Mouse (Mus musculus): ENCODE results near the gene Mipep. TPM values are rescaled to one million over a fixed set of nuclear protein-coding genes. Genes with fewer than 3 reads are reported as not detected.
A peak's percentile ranks its signal among the peaks of the same experiment; 100 is the strongest.

Gene Mipep
- total RNA-seq, 2 experiments from 2014 or later = 37.9 to 43.6 TPM

GRCm38 (mm10) chr14:60802026-60802425 is 17.7 kb downstream of the Mipep start:
- DNase-seq = no peak

DNA sequence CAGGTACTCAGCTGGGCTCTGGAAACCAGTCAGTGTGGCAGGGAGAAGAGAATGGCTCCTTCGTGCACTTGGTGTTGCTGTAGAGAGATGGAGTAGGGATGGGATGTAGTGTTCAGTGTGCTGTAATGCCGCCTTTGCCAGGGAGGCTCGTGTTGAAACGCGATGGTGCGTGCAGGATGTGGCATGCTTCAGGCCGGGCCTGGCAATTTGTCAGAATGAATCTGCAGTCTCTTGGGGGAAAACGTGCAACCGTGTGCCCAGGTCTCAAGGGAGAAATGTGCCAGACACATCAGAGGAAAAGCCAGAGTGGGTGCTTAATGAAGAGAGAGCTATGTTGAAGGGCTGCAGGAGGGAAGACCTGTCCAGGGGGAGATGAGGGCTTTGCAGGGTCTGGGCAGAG is 20.6 kb downstream of the Mipep start:
- DNase-seq = no peak

DNA sequence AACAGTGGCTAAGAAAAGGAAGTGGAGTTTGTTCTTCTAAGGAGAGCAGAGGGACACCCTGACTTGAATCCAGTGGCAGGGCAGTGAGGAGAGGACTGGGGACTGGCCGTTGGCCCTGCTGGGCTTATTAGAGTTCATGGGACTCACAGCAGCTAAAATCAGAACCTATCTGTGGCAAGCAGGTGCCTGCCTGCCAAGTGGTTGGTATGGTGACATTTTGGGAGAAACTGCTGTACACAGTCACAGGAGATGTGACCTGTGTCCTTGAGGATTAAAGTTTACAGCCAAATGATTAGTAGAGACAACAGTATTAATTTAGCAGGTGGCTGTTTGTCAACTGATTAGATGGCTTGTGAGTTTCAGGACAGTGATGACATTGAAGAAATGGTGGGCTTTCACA is 21.5 kb downstream of the Mipep start:
- peak in 1 of 2 experiments; percentile 24 for DNase-seq

DNA sequence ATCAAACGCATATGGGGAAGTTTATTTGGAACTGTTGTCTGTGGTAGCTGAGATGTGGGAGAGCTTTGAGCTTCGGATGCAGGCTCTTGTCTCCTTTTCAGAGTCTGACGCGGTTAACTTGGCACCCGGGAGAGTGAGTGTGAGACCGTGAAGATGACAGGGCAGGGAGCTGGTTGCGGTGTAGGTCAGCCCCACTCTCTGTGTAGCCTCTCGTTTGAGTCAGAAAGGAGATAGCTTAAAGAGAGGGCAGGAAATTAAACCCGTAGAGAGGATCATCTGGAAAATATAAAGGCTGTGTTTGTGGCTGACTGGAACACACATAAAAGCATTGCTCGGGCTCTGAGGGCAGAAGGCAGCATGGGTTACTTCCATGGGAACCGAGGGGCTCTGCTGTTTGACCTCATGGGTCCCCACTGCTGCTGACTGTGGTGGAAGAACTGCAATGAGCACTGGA is 22.5 kb downstream of the Mipep start:
- no peak for DNase-seq

GRCm38 (mm10) chr14:60809881-60810280 is 25.5 kb downstream of the Mipep start:
- no peak for DNase-seq

- DNase-seq = no peak
These were observed 27.2 kb downstream of the Mipep start for GRCm38 (mm10) chr14:60811547-60811946.

GRCm38 (mm10) chr14:60815098-60815497 is 30.7 kb downstream of the Mipep start:
- no peak for DNase-seq

GRCm38 (mm10) chr14:60818045-60818444 is 33.7 kb downstream of the Mipep start:
- peak; percentile 51 to 57 for DNase-seq

- no peak for DNase-seq
These were observed 45.7 kb downstream of the Mipep start for GRCm38 (mm10) chr14:60830096-60830495.

- DNase-seq = peak; percentile 16 to 29
These were observed 52.3 kb downstream of the Mipep start for GRCm38 (mm10) chr14:60836709-60837108.

DNA sequence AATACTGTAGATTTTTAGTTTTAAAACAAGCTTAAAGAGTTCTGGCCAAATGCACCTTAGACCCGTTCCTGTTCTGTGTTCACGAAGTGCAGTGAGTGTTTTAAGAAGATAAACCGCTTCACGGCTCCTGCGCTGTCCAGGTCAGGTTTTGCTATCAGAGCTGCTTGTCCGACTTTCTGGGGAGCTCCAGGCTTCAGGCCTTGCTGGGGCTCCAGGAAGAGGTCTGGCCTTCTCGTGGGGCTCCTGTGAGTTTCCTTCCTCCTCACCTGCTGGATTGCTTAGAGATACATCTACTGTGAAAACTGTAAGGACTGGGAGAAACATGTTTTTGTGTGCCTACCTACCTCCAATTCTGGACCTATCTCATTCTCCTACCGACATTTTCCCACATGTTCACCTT is 55.3 kb downstream of the Mipep start:
- DNase-seq = peak in 1 of 2 experiments; percentile 15

DNA sequence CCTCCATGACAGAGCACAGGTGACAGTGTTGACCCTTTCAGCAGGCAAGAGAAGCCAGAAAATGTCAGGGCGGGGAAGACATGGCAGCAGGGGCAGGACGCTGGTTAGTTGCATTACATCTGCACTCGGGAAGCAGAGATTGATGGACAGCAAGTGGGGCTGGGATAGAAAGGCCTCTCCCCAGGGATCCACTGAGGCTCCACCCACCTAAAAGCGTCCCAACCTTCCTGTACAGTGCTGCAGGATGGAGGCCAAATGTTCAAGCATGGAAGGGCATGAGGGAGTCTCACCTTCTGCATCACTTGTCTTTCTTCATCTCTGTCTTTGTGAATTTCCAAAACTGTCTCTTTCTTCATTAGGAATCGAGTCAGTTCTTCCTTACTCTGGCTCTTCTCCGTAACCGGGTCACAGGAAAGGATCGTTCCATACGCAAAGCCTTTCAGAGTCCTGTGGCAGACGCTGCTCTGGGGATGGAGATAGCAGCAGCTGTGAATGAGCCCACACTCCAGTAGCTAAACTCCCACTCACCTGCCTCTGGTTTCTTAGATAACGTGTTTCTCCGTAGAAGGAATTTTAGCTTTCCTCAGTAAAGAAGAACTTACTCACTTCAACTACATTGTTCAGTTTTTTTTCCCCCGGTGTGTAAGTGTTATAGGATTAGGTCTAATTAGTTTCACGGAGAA is 57.7 kb downstream of the Mipep start:
- DNase-seq = no peak

- no peak for DNase-seq
These were observed 59.2 kb downstream of the Mipep start for GRCm38 (mm10) chr14:60843596-60843995.

DNA sequence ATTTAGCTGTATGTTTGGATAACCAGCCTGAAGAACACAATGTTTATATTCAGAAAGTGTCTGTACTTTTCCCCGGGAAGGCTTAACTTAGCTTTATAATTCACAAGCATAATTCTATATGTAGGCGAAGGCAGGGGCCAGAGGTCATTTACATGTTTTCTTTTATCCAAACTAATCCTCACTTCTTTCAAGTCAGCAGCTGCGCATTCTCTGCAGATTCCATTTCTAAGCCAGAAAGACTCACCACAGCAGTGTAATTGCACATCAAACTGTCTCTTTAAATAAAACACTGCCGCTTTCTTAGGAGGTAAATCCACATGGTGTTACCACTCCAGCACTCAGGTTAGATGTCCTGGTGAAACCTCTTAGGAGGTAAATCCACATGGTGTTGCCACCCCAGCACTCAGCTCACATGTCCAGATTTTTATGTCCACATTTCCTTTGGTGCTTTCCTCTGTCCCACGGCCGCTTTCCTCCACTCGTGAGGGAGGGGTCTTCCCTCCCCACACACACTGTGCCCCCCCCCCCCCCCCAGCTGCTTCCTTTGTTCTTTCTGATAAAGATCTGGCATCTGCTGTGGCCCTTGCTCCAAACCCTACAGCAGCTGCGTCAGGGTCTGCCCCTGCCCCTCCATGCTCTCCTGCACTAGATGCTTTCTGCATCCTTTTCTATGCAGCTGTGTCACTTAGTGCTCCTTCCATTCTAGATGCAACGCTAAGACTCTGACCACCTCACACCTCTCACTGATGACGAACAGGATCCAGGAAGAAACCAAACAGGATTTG is 61.1 kb downstream of the Mipep start:
- no peak for DNase-seq

DNA sequence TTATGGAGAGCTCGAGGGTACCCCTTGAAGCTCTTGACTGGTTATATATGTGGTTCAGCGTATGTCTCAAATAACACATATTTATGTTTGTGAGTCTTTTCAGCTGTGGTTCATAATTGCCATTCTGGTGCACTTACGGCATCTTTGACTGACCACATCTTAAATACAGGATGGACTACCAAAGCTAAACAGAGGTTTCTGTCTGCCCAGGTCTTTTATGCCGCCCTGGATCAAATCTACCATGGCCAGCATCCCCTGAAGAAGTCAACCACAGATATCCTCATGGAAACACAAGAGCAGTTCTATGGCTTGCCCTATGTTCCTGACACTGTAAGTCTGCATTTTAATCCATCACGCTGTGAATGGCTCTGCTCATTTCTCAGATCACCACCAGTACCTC is 61.8 kb downstream of the Mipep start:
- no peak for DNase-seq

DNA sequence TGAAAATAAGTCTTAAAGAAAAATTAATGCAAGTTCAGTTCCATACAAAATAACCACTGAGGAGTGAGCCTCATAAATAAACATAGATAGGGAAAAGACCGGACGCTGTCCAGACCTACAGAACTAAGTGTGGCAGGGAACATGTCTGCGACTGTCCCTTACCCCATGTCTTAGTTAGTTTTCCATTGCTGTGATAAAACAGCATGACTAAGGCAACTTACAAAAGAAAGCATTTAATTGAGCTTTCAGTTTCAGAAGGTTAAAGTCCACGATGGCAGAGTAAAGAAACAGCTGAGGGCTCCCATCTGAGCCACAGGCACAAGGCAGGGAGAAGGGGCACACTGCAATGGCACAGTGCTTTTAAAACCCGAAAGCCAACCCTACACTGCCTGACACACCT is 63.8 kb downstream of the Mipep start:
- no peak for DNase-seq

GRCm38 (mm10) chr14:60850101-60850500 is 65.7 kb downstream of the Mipep start:
- peak; percentile 7 to 18 for DNase-seq

DNA sequence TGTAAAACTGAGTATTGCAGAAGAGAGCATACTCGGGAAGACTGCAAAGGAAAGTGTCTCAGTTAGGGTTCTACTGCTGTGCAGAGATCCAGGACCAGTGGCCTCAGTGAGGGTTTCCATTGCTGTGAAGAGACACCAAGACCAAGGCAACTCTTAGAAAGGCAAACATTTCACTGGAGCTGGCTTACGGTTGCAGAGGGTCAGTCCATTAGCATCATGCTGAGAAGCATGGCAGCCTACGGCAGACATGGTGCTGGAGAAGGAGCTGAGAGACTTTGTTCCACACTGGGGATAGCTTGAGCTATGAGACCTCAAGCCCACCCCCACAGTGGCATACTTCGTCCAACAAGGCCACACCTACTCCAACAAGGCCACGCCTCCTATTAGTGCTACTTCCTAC is 67.3 kb downstream of the Mipep start:
- no peak for DNase-seq

DNA sequence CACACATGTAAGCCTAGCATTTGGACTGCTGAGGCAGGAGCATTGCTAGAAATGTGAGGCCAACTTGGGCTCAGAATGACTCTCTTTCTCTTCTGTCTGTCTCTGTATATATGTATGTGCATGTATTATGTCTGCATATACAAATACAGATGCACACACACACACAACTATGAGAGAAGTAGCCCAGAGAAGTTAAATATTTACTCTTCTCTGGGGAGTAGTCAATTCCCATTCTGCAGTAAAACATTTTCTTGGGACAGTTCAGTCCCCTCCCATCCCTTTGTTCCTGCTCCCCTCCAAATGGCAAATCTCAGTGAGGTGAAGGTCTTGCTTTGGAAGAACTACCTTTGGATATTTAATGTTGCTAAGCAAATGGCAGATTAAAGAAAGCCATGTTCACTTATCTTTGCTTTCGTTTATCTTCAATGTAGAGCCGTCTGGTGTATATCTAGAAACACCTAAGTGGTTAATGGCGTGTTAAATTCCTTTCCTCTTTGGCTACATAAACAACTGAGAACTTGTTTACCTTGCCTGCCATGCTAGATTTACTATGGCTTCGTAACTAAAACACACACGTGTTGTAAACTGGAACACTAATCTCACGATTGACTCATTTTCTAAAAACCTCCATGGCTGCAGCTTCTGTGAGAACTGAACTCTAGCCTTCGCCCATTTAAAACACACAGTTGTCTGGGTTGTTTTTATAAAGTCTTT is 72.0 kb downstream of the Mipep start:
- DNase-seq = no peak

- no peak for DNase-seq
These were observed 72.5 kb downstream of the Mipep start for GRCm38 (mm10) chr14:60856913-60857300.

- DNase-seq = no peak
These were observed 79.0 kb downstream of the Mipep start for GRCm38 (mm10) chr14:60863396-60863795.

DNA sequence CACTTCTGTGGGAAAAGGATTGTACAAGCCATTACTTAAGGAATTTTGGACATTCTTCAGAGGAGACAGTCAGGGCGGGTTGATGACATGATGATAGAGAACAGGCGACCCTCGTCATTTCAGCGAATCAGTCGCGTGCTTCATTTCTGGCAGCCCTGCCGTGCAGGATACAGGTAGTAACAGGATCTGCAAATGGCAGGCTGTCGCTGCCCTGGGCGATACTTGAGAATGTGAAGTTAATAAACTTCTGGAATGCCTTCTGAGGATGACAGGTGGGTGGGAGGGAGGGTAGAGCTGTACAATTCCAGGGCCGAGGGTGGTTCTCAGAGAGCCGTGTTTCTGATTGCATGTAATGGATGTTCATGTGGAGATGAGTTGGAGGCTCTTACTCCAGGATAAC is 82.0 kb downstream of the Mipep start:
- no peak for DNase-seq

DNA sequence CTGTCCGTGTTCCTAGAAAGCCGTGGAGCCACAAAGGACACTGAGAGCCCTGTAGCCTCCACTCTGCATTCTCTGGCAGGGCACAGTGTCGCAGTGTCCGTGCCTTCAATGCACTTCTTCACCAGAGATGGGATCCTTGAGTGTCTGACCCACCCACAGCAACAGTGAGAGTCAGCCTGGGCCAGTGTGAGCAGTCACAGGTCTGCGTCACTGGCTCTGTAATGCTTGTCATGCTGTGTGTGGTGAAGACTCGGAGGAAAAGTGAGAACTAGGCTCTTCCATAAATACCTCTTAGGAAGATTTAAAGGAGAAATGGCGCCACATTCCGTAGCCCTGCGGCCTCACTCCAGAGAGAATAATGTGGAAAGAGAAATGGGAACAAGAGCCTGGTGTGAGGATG is 84.0 kb downstream of the Mipep start:
- DNase-seq = no peak
